Mouse (Mus musculus) R1 (cell line): ENCODE data around the gene Hnrnph3.
"Not testable (repeated sequence)": the region's sequence is repeated elsewhere in the genome, so short reads cannot be mapped to it uniquely, and the experiment has no call there.

Experiments
- DNase-seq: peaks from one replicate; pipeline ENCODE4 v3.0.0-alpha.2; 2018; ENCODE audit warnings: low read depth, low spot score

The Hnrnph3 gene

GRCm38 (mm10) chr10:63023749-63024579 is at the start of gene Hnrnph3, which contains the start of gene Pbld2:
Hnrnph3 (minus strand) TSS chr10:63024217.
Pbld2 (plus strand) TSS chr10:63024315.
- peak; percentile 96 for DNase-seq

GRCm38 (mm10) chr10:63065988-63066387 is 42.0 kb upstream of the Hnrnph3 start:
- DNase-seq = peak; percentile 77

GRCm38 (mm10) chr10:63065561-63065960 is 41.5 kb upstream of the Hnrnph3 start:
- no peak for DNase-seq

GRCm38 (mm10) chr10:63064516-63064915 is 40.5 kb upstream of the Hnrnph3 start:
- no peak for DNase-seq

GRCm38 (mm10) chr10:63063365-63063764 is 39.3 kb upstream of the Hnrnph3 start:
- no peak for DNase-seq

- DNase-seq = no peak
Measured at GRCm38 (mm10) chr10:63062696-63063095, 38.7 kb upstream of the Hnrnph3 start.

DNA sequence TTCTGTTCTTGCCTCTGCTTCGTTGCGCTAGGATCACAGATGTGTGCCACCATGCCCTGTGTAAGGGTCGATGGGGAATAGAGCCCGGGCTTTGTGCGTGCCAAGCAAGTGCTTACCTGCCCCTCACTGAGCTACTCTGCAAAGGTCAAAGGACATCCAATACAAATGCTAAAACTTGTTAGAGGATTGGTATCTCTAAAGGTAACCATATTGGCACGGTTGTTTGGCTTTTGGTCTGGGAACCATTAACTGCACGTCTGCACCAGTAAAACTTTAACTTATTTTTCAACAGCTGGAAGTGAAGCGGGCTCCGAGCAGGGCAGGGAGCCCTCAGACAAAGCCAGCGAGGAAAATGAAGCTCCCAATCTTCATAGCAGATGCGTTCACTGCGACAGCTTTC is 37.2 kb upstream of the Hnrnph3 start:
- no peak for DNase-seq

DNA sequence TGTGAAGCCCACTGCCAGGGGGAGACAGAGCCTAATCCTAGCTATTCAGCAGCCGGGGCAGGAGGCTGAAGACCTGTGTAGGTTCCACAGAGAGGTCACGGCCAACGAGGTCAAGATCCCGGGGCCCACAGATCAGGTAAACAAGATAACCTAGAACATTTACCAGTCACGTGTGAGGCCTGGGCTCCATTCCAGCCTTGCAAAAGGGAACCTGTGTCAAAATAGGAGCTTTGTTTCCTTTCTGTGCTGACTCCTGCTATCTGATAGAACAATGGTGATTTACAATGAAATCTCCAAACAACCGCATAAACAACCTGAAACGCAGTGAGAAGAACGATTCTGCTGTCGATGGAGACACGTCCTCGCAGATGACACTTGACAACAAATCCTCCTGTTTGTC is 36.4 kb upstream of the Hnrnph3 start:
- DNase-seq = no peak

DNA sequence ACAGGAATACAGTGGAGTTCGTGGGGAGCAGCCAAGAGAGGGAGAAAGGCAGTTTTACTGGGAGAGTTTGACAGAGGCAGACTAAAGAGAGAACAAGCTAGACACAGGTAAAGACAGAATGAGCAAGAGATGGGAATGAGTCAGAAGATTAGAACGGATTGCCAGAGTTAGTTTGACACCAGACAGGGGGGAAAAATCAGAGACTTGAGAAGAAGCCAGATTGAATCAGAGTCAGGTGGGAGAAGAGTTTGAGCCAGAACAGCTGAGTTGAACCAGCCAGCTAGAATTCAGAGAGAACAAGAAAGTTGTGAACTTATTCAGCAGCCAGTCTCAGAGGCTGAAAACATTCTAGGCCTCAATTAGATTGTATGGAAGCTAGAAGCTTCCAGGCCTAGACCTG is 35.8 kb upstream of the Hnrnph3 start, which contains the start of gene Pbld1:
Gene Pbld1 (plus strand): TSS at position 301 of the 400 bp plus-strand sequence.
- no peak for DNase-seq

- DNase-seq = peak; percentile 85
Measured at GRCm38 (mm10) chr10:63056966-63057750, 33.1 kb upstream of the Hnrnph3 start.

DNA sequence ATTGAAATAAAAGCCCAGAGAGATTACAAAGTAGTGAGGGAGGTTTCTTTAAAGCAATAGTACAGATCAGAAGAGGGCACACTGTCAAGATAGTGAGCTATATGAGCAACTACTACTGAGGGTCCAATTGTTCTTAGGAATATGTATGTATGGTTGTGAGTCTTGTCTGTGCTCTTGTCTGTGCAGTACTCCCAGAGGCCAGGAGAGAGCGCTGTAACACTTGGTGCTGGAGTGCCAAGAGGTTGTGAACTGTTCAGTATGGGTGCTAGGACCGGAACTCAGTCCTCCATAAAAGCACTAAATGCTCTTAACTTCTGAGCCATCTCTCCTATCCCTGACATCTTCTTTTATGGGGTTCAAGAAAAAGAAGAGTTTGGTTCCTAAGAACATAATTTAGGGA is 30.6 kb upstream of the Hnrnph3 start:
- peak; percentile 77 for DNase-seq

- not testable (repeated sequence) for DNase-seq
Measured at GRCm38 (mm10) chr10:63054071-63054470, 30.1 kb upstream of the Hnrnph3 start.

DNA sequence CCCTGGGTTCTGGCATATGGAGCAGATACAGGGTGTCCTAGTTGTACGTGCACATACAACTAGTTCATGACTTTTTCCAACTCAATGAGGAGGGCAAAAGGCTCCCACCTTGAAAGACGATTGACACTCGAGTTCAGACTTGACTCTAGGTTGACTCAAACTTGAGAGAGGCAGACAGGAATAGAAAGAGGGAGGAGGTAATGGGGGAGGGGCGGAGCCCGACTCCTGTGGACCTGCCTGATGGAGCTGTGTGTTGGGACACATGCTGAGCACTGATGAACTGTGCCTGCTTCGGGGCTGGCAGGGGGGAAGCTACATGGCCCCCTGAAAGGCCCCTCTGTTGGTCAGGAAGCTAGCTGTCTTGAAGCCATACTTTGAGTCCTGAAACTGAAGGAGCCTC is 29.0 kb upstream of the Hnrnph3 start:
- peak; percentile 37 for DNase-seq

DNA sequence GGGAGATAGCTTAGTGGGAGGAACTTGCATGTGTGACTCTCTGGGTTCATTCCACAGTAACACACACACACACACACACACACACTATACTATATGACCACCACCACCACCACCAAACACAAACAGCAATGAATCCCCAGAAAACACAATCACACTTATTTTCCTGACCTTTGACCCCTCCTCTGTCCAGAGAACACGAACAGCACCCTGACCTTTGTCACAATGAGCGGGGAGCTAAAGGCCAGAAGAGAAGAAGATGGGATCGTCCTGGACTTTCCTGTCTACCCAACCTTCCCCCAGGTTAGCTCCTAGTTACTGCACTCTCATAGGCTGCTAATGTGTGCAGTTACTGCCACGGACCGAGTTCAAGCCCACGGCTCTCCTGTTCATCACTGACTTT is 28.0 kb upstream of the Hnrnph3 start:
- DNase-seq = no peak

DNA sequence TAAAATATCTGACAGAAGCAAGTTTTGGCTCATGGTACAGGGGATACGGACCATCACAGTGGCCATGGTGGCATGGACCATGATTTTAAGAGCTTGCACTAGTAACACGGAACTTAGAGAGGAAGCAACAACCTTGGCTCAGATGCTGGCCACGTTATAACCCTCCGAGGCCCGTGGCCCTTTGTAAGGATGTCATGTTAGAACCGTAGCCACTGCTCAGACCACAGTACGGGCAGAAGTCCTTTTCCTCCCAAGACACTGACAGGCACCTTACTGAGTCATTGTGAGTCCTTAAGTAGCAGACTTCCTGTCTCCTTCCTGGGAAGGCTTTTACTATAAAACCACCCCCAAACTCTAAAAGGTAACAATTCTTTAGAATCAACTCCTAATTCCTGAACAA is 27.2 kb upstream of the Hnrnph3 start:
- DNase-seq = no peak

GRCm38 (mm10) chr10:63049106-63049505 is 25.1 kb upstream of the Hnrnph3 start:
- DNase-seq = peak; percentile 46

GRCm38 (mm10) chr10:63047751-63048150 is 23.7 kb upstream of the Hnrnph3 start:
- DNase-seq = no peak

DNA sequence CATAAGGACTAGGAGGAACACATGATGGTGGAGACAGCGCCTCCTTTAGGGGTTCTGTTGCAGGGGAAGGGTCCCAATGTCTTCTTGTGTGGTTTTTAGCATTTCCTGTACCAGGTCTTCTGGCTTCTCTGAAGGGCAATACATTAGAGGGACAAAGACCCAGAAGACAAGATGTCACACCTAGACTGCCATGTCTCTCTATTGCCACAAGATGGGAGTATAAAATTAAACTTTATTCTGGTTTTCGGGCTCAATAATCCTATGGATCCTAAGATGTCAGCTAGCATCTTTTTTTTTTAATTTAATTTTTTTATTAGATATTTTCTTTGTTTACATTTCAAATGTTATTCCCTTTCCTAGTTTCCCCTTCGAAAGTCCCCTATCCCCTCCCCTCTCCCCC is 19.1 kb upstream of the Hnrnph3 start:
- DNase-seq = no peak

- DNase-seq = no peak
Measured at GRCm38 (mm10) chr10:63039867-63040628, 16.0 kb upstream of the Hnrnph3 start.

- no peak for DNase-seq
Measured at GRCm38 (mm10) chr10:63038571-63039320, 14.7 kb upstream of the Hnrnph3 start.

DNA sequence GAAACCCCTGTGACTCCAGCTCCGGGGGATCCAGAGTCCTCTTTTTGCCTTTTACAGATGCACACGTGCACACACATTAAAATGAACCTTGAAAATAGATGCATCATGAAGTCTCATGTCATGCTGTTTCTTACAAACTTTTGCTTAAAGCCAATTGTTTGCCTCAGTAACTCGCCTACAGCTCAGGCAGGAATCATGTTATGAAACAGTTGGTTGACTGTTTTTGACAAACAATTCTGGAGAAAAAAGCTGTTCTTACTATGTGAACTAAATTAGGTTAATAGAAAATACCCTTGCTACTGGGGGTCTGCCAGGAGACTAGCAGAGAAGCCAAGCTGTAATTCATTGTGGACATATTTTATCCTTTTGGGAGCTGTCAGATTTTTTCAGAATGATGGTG is 8.9 kb upstream of the Hnrnph3 start:
- DNase-seq = no peak
